Mouse (Mus musculus) midbrain, embryonic 16.5 days (tissue): ENCODE data around the gene Ubap1. TPM values are rescaled to one million over a fixed set of nuclear protein-coding genes. Genes with fewer than 3 reads are reported as not detected.

Source experiments
- ATAC-seq: fragments of 200-750 bp; cut with Nextera tagmentation; 2 replicates; pipeline ENCODE4 v1.8.0; 2017; ENCODE audit warnings: moderate TSS enrichment
- H3K27ac ChIP-seq: fragments of 300-500 bp; sonication (generic); 2 replicates; pipeline ENCODE4 v1.5.1; 2014; ENCODE audit warnings: mild to moderate bottlenecking, low read length, mixed read lengths
- H3K27me3 ChIP-seq: fragments of 300-500 bp; sonication (generic); 2 replicates; pipeline ENCODE4 v1.6.1; 2014; ENCODE audit warnings: low read depth, low read length, mixed read lengths; ENCODE audit not compliant: control insufficient read depth, insufficient read depth
- H3K36me3 ChIP-seq: fragments of 300-500 bp; sonication (generic); 2 replicates; pipeline ENCODE4 v1.6.1; 2014; ENCODE audit warnings: mild to moderate bottlenecking, low read length, moderate library complexity, mixed read lengths; ENCODE audit not compliant: control insufficient read depth, insufficient read depth
- H3K4me1 ChIP-seq: fragments of 300-500 bp; sonication (generic); 2 replicates; pipeline ENCODE4 v1.6.1; 2014; ENCODE audit warnings: mild to moderate bottlenecking, low read length, mixed read lengths; ENCODE audit not compliant: control insufficient read depth, insufficient read depth
- H3K4me2 ChIP-seq: fragments of 300-500 bp; sonication (generic); 2 replicates; pipeline ENCODE4 v1.6.1; 2014; ENCODE audit warnings: mild to moderate bottlenecking, low read length, mixed read lengths
- H3K4me3 ChIP-seq: fragments of 300-500 bp; sonication (generic); 2 replicates; pipeline ENCODE4 v1.5.1; 2014; ENCODE audit warnings: low read depth, mild to moderate bottlenecking, low read length, moderate library complexity, mixed read lengths
- H3K9ac ChIP-seq: fragments of 300-500 bp; sonication (generic); 2 replicates; pipeline ENCODE4 v1.6.1; 2014; ENCODE audit warnings: low read depth, low read length, mixed read lengths
- H3K9me3 ChIP-seq: fragments of 300-500 bp; sonication (generic); replicated peaks from 2 replicates; pipeline ENCODE4 v1.6.1; 2014; ENCODE audit warnings: mild to moderate bottlenecking, low read length, mixed read lengths; ENCODE audit not compliant: control insufficient read depth, poor library complexity, severe bottlenecking
- WGBS: fragments of 180-500 bp; shearing (Covaris S2); extraction: QIAGEN DNeasy Blood & Tissue Kit; methylation state at CpG from one replicate; pipeline ENCODE4 v1.1.7; 2014; 5-methylcytosine and 5-hydroxymethylcytosine counted together
- polyA plus RNA-seq: library from polyadenylated mRNA; unstranded; fragments of >200 nt; fragmentation: Nextera tagmentation; extraction: Ambion mirVana; gene quantifications from 2 replicates; pipeline ENCODE4 v1.2.1, GENCODE M21; 2015

Gene Ubap1
- polyA plus RNA-seq: 64.4 and 69.0 TPM in 2 replicates

GRCm38 (mm10) chr4:41348584-41349198 is at the start of gene Ubap1:
Gene Ubap1, plus strand, starts transcription at chr4:41348996.
- H3K4me2 ChIP-seq: peak within 1 kb of the TSS; percentile 87
- no peaks in the 10 kb centered on the region for H3K27me3 ChIP-seq
- peak within 1 kb of the TSS; percentile 78 for H3K9ac ChIP-seq
- peak within 1 kb of the TSS; percentile 96 for H3K27ac ChIP-seq
- peak; percentile 96 for ATAC-seq
- peak within 1 kb of the TSS; percentile 74 for H3K4me3 ChIP-seq
- WGBS: under 1% methylated on average over 30 of the region's 31 CpGs
- H3K4me1 ChIP-seq: peaks cover 16% of the 10 kb centered on the region
- H3K9me3 ChIP-seq: no peaks in the 10 kb centered on the region
- H3K36me3 ChIP-seq: no peaks in the 10 kb centered on the region

GRCm38 (mm10) chr4:41303671-41304070 is 45.1 kb upstream of the Ubap1 start:
- no peaks in the 10 kb centered on the region for H3K27me3 ChIP-seq
- ATAC-seq: no peak
- WGBS: 88% methylated on average over 7 of the region's 7 CpGs
- H3K9ac ChIP-seq: no peak overlapping the region
- H3K36me3 ChIP-seq: peaks cover 33% of the 10 kb centered on the region
- no peaks in the 10 kb centered on the region for H3K9me3 ChIP-seq
- H3K4me1 ChIP-seq: no peaks in the 10 kb centered on the region
- no peak overlapping the region for H3K4me3 ChIP-seq
- no peak overlapping the region for H3K27ac ChIP-seq
- H3K4me2 ChIP-seq: no peak overlapping the region

- H3K4me2 ChIP-seq: no peak overlapping the region
Measured at GRCm38 (mm10) chr4:41304302-41304701, 44.5 kb upstream of the Ubap1 start.

GRCm38 (mm10) chr4:41307406-41307805 is 41.4 kb upstream of the Ubap1 start:
- no peaks in the 10 kb centered on the region for H3K27me3 ChIP-seq
- H3K4me1 ChIP-seq: peaks cover 3% of the 10 kb centered on the region
- no peak overlapping the region for H3K4me3 ChIP-seq
- H3K9me3 ChIP-seq: no peaks in the 10 kb centered on the region
- peaks cover 7% of the 10 kb centered on the region for H3K36me3 ChIP-seq
- no peak overlapping the region for H3K27ac ChIP-seq
- no peak overlapping the region for H3K4me2 ChIP-seq
- ATAC-seq: no peak
- no peak overlapping the region for H3K9ac ChIP-seq
- WGBS: 87% methylated on average over 6 of the region's 6 CpGs

More at GRCm38 (mm10) chr4:41304302-41304701, 44.5 kb upstream of the Ubap1 start:
- Histone ChIP-seq H3K27me3 (no peaks in the 10 kb centered on the region), H3K9ac (no peak overlapping the region), H3K4me3 (no peak overlapping the region), H3K27ac (no peak overlapping the region), H3K4me1 (no peaks in the 10 kb centered on the region), H3K9me3 (no peaks in the 10 kb centered on the region), H3K36me3 (peaks cover 28% of the 10 kb centered on the region)
- WGBS: 75% methylated on average over 3 of the region's 3 CpGs
- no peak for ATAC-seq

- no peaks in the 10 kb centered on the region for H3K27me3 ChIP-seq
- no peak overlapping the region for H3K4me2 ChIP-seq
- no peak overlapping the region for H3K4me3 ChIP-seq
- no peak overlapping the region for H3K9ac ChIP-seq
- WGBS: 97% methylated on average over 9 of the region's 9 CpGs
- peaks cover 5% of the 10 kb centered on the region for H3K36me3 ChIP-seq
- no peaks in the 10 kb centered on the region for H3K9me3 ChIP-seq
- ATAC-seq: no peak
- peaks cover 24% of the 10 kb centered on the region for H3K4me1 ChIP-seq
- H3K27ac ChIP-seq: no peak overlapping the region
Measured at GRCm38 (mm10) chr4:41310567-41311563, 37.9 kb upstream of the Ubap1 start.

- ATAC-seq: no peak
- H3K9ac ChIP-seq: peak overlapping the region; percentile 83
- H3K9me3 ChIP-seq: no peaks in the 10 kb centered on the region
- peaks cover 5% of the 10 kb centered on the region for H3K36me3 ChIP-seq
- H3K4me2 ChIP-seq: peak overlapping the region; percentile 65
- 16% methylated on average over 14 of the region's 14 CpGs for WGBS
- H3K27ac ChIP-seq: peak overlapping the region; percentile 95
- H3K27me3 ChIP-seq: no peaks in the 10 kb centered on the region
- H3K4me1 ChIP-seq: peaks cover 24% of the 10 kb centered on the region
- H3K4me3 ChIP-seq: peak overlapping the region; percentile 73
Measured at GRCm38 (mm10) chr4:41313722-41314121, 35.1 kb upstream of the Ubap1 start.

- Histone ChIP-seq H3K36me3 (peaks cover 4% of the 10 kb centered on the region), H3K4me2 (peak within 1 kb of the TSS; percentile 65), H3K27me3 (no peaks in the 10 kb centered on the region), H3K9ac (peak within 1 kb of the TSS; percentile 83), H3K9me3 (no peaks in the 10 kb centered on the region), H3K4me1 (peaks cover 24% of the 10 kb centered on the region), H3K27ac (peak within 1 kb of the TSS; percentile 95), H3K4me3 (peak within 1 kb of the TSS; percentile 73)
- under 1% methylated on average over 70 of the region's 70 CpGs for WGBS
- peak; percentile 98 for ATAC-seq
Measured at GRCm38 (mm10) chr4:41314141-41315129, 34.4 kb upstream of the Ubap1 start, which contains the start of gene Dcaf12. Gene Dcaf12, minus strand, starts transcription at chr4:41314889.

- peak; percentile 9; the same call in 1 of the 2 replicates for ATAC-seq
- H3K36me3 ChIP-seq: no peaks in the 10 kb centered on the region
- 65% methylated on average over 8 of the region's 8 CpGs for WGBS
Measured at GRCm38 (mm10) chr4:41315173-41315572, 33.6 kb upstream of the Ubap1 start.

More at GRCm38 (mm10) chr4:41315173-41315572, 33.6 kb upstream of the Ubap1 start:
- no peaks in the 10 kb centered on the region for H3K27me3 ChIP-seq
- H3K9ac ChIP-seq: peak overlapping the region; percentile 83
- peak overlapping the region; percentile 95 for H3K27ac ChIP-seq
- peak overlapping the region; percentile 73 for H3K4me3 ChIP-seq
- peak overlapping the region; percentile 65 for H3K4me2 ChIP-seq
- H3K9me3 ChIP-seq: no peaks in the 10 kb centered on the region
- H3K4me1 ChIP-seq: peaks cover 24% of the 10 kb centered on the region
